Mouse (Mus musculus): ENCODE results near the gene Sez6l.

- no peak for TF ChIP-seq POLR2A (IDR thresholded peaks at IDR 0.05; ENCODE audit: low read depth, low read length)
- TF ChIP-seq CTCF (IDR thresholded peaks at IDR 0.05; ENCODE audit: borderline replicate concordance, insufficient read depth, low read length): no peak
Observed at GRCm38 (mm10) chr5:112432033-112432432, 145.0 kb downstream of the Sez6l start.
